Mouse (Mus musculus) erythroblast, embryonic 14.5 days (primary cell): Measurements from ENCODE around the gene Sgms1.

Experiments
- GATA1 ChIP-seq: IDR thresholded peaks from 2 replicates; pipeline ENCODE4 v1.6.1; 2012; ENCODE audit warnings: low read length, inconsistent platforms, mixed read lengths
- TAL1 ChIP-seq: IDR thresholded peaks from 3 replicates; pipeline ENCODE4 v1.6.1; 2012; ENCODE audit warnings: low read length, inconsistent platforms, mixed read lengths

DNA sequence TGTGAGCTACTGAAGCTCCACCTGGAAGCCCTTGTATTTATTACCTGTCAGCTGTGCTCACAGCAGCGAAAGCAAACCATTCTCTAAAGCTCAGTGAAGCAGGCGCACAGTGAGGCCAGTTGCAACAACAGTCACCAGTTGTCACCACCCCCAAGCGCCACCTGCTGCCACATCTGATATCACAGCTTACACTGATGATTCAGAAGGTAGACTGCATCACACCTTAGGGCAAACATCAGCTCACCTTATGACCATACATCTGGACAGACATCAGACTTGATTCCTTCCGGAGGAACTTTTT, 69.2 kb downstream of the Sgms1 start:
- TF ChIP-seq GATA1 (no peak), TAL1 (no peak)
